Mouse (Mus musculus): Measurements from ENCODE around the gene Tfap2a. TPM values are rescaled to one million over a fixed set of nuclear protein-coding genes. Genes with fewer than 3 reads are reported as not detected.

Gene Tfap2a
- 0.10 and 0.34 TPM in 2 replicates for polyA plus RNA-seq (2015; fragmentation: Nextera tagmentation; extraction: Ambion mirVana)

- Histone ChIP-seq H3K4me2 (ENCODE audit: low read depth, low read length) (no peak within 1 kb of the TSS), H3K4me3 (ENCODE audit: low read length) (no peak within 1 kb of the TSS), H3K27me3 (ENCODE audit: control insufficient read depth, insufficient read depth, low read depth, low read length) (peaks cover 98% of the 10 kb centered on the region), H3K36me3 (ENCODE audit: control insufficient read depth, insufficient read depth, low read length) (no peaks in the 10 kb centered on the region), H3K9ac (ENCODE audit: low read length) (no peak within 1 kb of the TSS), H3K4me1 (replicated peaks; ENCODE audit: control insufficient read depth, insufficient read depth, low read length) (peaks cover 10% of the 10 kb centered on the region), H3K9me3 (ENCODE audit: control insufficient read depth, low read length) (no peaks in the 10 kb centered on the region), H3K27ac (ENCODE audit: low read length) (no peak within 1 kb of the TSS)
- 1% methylated on average over 28 of the region's 30 CpGs for WGBS
- no peak for ATAC-seq (ENCODE audit: low read depth)
Measured at GRCm38 (mm10) chr13:40738196-40738880, at the start of gene Tfap2a. TSS of gene Tfap2a (minus strand) at chr13:40738376.

- no peaks in the 10 kb centered on the region for H3K9me3 ChIP-seq (ENCODE audit: control insufficient read depth, low read length)
- H3K9ac ChIP-seq (ENCODE audit: low read length) = no peak overlapping the region
- no peak overlapping the region for H3K27ac ChIP-seq (ENCODE audit: low read length)
- H3K36me3 ChIP-seq (ENCODE audit: control insufficient read depth, insufficient read depth, low read length) = no peaks in the 10 kb centered on the region
- H3K4me1 ChIP-seq (replicated peaks; ENCODE audit: control insufficient read depth, insufficient read depth, low read length) = no peaks in the 10 kb centered on the region
- H3K27me3 ChIP-seq (ENCODE audit: control insufficient read depth, insufficient read depth, low read depth, low read length) = no peaks in the 10 kb centered on the region
- no peak overlapping the region for H3K4me3 ChIP-seq (ENCODE audit: low read length)
- ATAC-seq (ENCODE audit: low read depth) = no peak
- WGBS = 45% methylated on average over 8 of the region's 8 CpGs
- no peak overlapping the region for H3K4me2 ChIP-seq (ENCODE audit: low read depth, low read length)
Measured at GRCm38 (mm10) chr13:40784202-40784771, 46.1 kb upstream of the Tfap2a start.

- H3K9me3 ChIP-seq (ENCODE audit: control insufficient read depth, low read length) = no peaks in the 10 kb centered on the region
- H3K36me3 ChIP-seq (ENCODE audit: control insufficient read depth, insufficient read depth, low read length) = no peaks in the 10 kb centered on the region
Measured at GRCm38 (mm10) chr13:40757995-40758394, 19.8 kb upstream of the Tfap2a start.

GRCm38 (mm10) chr13:40756356-40756755, 18.2 kb upstream of the Tfap2a start:
- Histone ChIP-seq H3K27me3 (ENCODE audit: control insufficient read depth, insufficient read depth, low read depth, low read length) (no peaks in the 10 kb centered on the region), H3K4me2 (ENCODE audit: low read depth, low read length) (no peak overlapping the region), H3K9me3 (ENCODE audit: control insufficient read depth, low read length) (no peaks in the 10 kb centered on the region), H3K36me3 (ENCODE audit: control insufficient read depth, insufficient read depth, low read length) (no peaks in the 10 kb centered on the region), H3K4me1 (replicated peaks; ENCODE audit: control insufficient read depth, insufficient read depth, low read length) (no peaks in the 10 kb centered on the region), H3K27ac (ENCODE audit: low read length) (no peak overlapping the region), H3K4me3 (ENCODE audit: low read length) (no peak overlapping the region), H3K9ac (ENCODE audit: low read length) (no peak overlapping the region)
- no peak for ATAC-seq (ENCODE audit: low read depth)
- WGBS = 47% methylated on average over 7 of the region's 7 CpGs

More at GRCm38 (mm10) chr13:40757995-40758394, 19.8 kb upstream of the Tfap2a start:
- Histone ChIP-seq H3K27ac (ENCODE audit: low read length) (no peak overlapping the region), H3K4me2 (ENCODE audit: low read depth, low read length) (no peak overlapping the region), H3K27me3 (ENCODE audit: control insufficient read depth, insufficient read depth, low read depth, low read length) (no peaks in the 10 kb centered on the region), H3K9ac (ENCODE audit: low read length) (no peak overlapping the region), H3K4me1 (replicated peaks; ENCODE audit: control insufficient read depth, insufficient read depth, low read length) (no peaks in the 10 kb centered on the region), H3K4me3 (ENCODE audit: low read length) (no peak overlapping the region)
- no peak for ATAC-seq (ENCODE audit: low read depth)

- H3K27ac ChIP-seq (ENCODE audit: low read length) = no peak overlapping the region
- WGBS = 85% methylated on average over 10 of the region's 10 CpGs
- no peaks in the 10 kb centered on the region for H3K27me3 ChIP-seq (ENCODE audit: control insufficient read depth, insufficient read depth, low read depth, low read length)
- H3K9me3 ChIP-seq (ENCODE audit: control insufficient read depth, low read length) = no peaks in the 10 kb centered on the region
- no peak overlapping the region for H3K9ac ChIP-seq (ENCODE audit: low read length)
- H3K4me3 ChIP-seq (ENCODE audit: low read length) = no peak overlapping the region
- H3K4me2 ChIP-seq (ENCODE audit: low read depth, low read length) = no peak overlapping the region
- no peaks in the 10 kb centered on the region for H3K4me1 ChIP-seq (replicated peaks; ENCODE audit: control insufficient read depth, insufficient read depth, low read length)
- no peak for ATAC-seq (ENCODE audit: low read depth)
- H3K36me3 ChIP-seq (ENCODE audit: control insufficient read depth, insufficient read depth, low read length) = no peaks in the 10 kb centered on the region
Measured at GRCm38 (mm10) chr13:40754091-40754490, 15.9 kb upstream of the Tfap2a start.

DNA sequence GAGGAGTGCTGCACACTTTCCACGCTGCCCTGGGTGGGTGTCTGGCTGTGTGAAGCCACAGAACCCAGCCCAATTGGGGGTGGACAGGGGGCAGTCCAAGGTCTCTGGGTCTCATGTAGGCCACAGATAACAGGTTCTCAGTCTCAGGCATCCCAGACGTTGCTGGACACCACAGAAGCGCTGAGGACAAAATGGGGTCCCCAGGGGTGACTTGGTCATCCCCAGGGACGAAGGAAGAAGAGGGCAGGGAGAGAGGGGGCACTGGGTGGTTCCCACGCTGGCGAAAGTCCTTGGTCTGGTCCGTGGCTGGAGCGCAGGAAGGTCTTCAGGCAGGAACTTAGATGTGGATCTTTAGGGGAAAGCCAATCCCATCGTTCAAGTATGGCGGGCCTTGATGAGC, 13.7 kb upstream of the Tfap2a start:
- H3K4me2 ChIP-seq (ENCODE audit: low read depth, low read length) = no peak overlapping the region
- no peaks in the 10 kb centered on the region for H3K36me3 ChIP-seq (ENCODE audit: control insufficient read depth, insufficient read depth, low read length)
- no peaks in the 10 kb centered on the region for H3K4me1 ChIP-seq (replicated peaks; ENCODE audit: control insufficient read depth, insufficient read depth, low read length)
- no peak overlapping the region for H3K27ac ChIP-seq (ENCODE audit: low read length)
- no peak overlapping the region for H3K9ac ChIP-seq (ENCODE audit: low read length)
- 81% methylated on average over 10 of the region's 10 CpGs for WGBS
- no peak overlapping the region for H3K4me3 ChIP-seq (ENCODE audit: low read length)
- ATAC-seq (ENCODE audit: low read depth) = no peak
- no peaks in the 10 kb centered on the region for H3K9me3 ChIP-seq (ENCODE audit: control insufficient read depth, low read length)
- peaks cover 11% of the 10 kb centered on the region for H3K27me3 ChIP-seq (ENCODE audit: control insufficient read depth, insufficient read depth, low read depth, low read length)

DNA sequence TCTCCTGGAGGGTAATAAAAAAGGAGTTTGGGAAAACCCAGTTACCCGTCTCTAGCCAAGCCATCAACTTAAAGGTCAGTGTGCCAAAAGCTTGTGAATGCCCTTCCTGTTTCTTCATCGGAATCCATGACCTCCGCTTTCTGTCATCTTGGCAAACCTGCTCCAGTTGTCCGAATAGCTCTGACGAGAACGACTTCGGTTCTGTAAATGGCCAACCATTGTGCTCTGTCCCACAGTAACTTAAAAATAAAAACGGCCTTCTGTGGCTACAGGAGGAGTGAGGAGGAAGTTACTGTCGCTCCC, 11.4 kb upstream of the Tfap2a start:
- no peak overlapping the region for H3K4me3 ChIP-seq (ENCODE audit: low read length)
- no peak for ATAC-seq (ENCODE audit: low read depth)
- H3K4me1 ChIP-seq (replicated peaks; ENCODE audit: control insufficient read depth, insufficient read depth, low read length) = no peaks in the 10 kb centered on the region
- no peaks in the 10 kb centered on the region for H3K36me3 ChIP-seq (ENCODE audit: control insufficient read depth, insufficient read depth, low read length)
- peaks cover 29% of the 10 kb centered on the region for H3K27me3 ChIP-seq (ENCODE audit: control insufficient read depth, insufficient read depth, low read depth, low read length)
- H3K9ac ChIP-seq (ENCODE audit: low read length) = no peak overlapping the region
- peaks cover 3% of the 10 kb centered on the region; the same call in 1 of the 2 replicates for H3K9me3 ChIP-seq (ENCODE audit: control insufficient read depth, low read length)
- H3K4me2 ChIP-seq (ENCODE audit: low read depth, low read length) = peak overlapping the region; percentile 40
- 44% methylated on average over 9 of the region's 9 CpGs for WGBS
- no peak overlapping the region for H3K27ac ChIP-seq (ENCODE audit: low read length)

- WGBS = 10% methylated on average over 19 of the region's 19 CpGs
- H3K4me3 ChIP-seq (ENCODE audit: low read length) = no peak overlapping the region
Measured at GRCm38 (mm10) chr13:40748785-40749602, 10.8 kb upstream of the Tfap2a start.

DNA sequence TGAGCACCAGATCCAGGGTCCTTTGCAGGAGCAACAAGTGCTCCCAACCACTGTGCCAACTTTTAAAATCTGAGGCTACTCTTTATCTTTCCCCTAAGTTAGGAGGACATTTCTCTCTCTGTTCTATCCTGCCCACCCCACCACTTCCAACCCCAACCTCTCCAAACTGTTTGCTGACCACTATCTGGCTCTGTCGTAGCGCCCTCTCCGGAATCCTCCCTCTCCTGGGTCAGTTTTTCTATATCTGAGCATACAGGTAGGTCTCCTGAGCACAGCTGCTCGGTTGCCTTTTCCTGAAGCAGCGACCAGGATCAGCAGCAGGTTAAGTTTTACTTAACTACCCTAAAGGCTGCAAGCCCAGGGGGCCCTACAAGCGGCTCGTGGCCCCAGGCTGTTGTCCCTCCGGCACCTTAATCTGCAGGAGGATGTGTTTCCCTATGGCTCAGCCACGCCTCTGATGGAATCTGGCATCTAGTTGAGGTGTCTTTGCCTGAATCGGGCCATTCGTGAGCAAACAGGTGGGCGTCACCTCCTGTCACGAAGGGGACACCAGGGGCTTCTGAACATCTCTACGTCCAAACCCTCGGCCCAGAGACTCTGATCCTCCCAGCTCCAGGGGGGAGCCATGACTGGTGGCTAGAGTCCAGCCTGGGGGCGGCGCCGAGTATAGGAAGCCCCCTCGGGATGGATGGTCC, 6.1 kb upstream of the Tfap2a start:
- H3K4me2 ChIP-seq (ENCODE audit: low read depth, low read length) = peak overlapping the region; percentile 21; the same call in 1 of the 2 replicates

More at GRCm38 (mm10) chr13:40748785-40749602, 10.8 kb upstream of the Tfap2a start:
- peaks cover 35% of the 10 kb centered on the region for H3K27me3 ChIP-seq (ENCODE audit: control insufficient read depth, insufficient read depth, low read depth, low read length)
- no peak overlapping the region for H3K27ac ChIP-seq (ENCODE audit: low read length)
- no peaks in the 10 kb centered on the region for H3K36me3 ChIP-seq (ENCODE audit: control insufficient read depth, insufficient read depth, low read length)
- ATAC-seq (ENCODE audit: low read depth) = no peak
- no peak overlapping the region for H3K9ac ChIP-seq (ENCODE audit: low read length)
- peaks cover 3% of the 10 kb centered on the region; the same call in 1 of the 2 replicates for H3K9me3 ChIP-seq (ENCODE audit: control insufficient read depth, low read length)
- H3K4me1 ChIP-seq (replicated peaks; ENCODE audit: control insufficient read depth, insufficient read depth, low read length) = no peaks in the 10 kb centered on the region
- H3K4me2 ChIP-seq (ENCODE audit: low read depth, low read length) = peak overlapping the region; percentile 40

More for the DNA sequence above, 6.1 kb upstream of the Tfap2a start:
- no peaks in the 10 kb centered on the region for H3K36me3 ChIP-seq (ENCODE audit: control insufficient read depth, insufficient read depth, low read length)
- no peak overlapping the region for H3K27ac ChIP-seq (ENCODE audit: low read length)
- H3K4me3 ChIP-seq (ENCODE audit: low read length) = peak overlapping the region; percentile 15; the same call in 1 of the 2 replicates
- peaks cover 3% of the 10 kb centered on the region; the same call in 1 of the 2 replicates for H3K9me3 ChIP-seq (ENCODE audit: control insufficient read depth, low read length)
- peaks cover 80% of the 10 kb centered on the region for H3K27me3 ChIP-seq (ENCODE audit: control insufficient read depth, insufficient read depth, low read depth, low read length)
- no peak for ATAC-seq (ENCODE audit: low read depth)
- WGBS = under 1% methylated on average over 19 of the region's 19 CpGs
- H3K9ac ChIP-seq (ENCODE audit: low read length) = no peak overlapping the region
- H3K4me1 ChIP-seq (replicated peaks; ENCODE audit: control insufficient read depth, insufficient read depth, low read length) = no peaks in the 10 kb centered on the region
